ENCODE assay signal across 8 mouse cellular contexts in the genomic region with DNA sequence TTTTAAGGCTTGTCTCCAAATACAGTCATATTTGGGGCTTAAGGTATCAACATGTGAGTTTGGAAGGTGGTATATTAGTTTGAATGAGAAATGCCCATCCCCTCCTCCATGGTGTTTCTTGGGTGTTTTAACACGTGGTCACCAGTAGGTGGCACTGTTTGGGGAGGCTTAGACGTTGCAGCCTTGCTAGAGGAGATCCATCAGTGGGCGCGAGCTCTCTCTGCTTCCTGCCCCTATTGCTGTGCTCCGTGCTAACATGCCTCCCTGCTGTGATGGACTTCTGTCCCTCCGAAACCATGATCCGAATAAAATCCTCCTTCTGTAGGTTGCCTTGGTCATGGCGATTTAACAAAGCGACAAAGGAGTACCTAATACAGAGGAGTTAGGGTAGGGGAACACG.
DNase-seq lines count a peak whose midpoint lies in the region; ATAC-seq and TF ChIP-seq lines count a peak whose summit lies in the region.

No protein-coding gene starts in this region.

- no peaks in the 10 kb centered on the region for H3K79me2 ChIP-seq in heart, adult 2 months (replicated peaks; ENCODE audit: control insufficient read depth, insufficient read depth, low read length)

- H3K27ac ChIP-seq in heart, adult 2 months = no peak overlapping the region
- H3K27ac ChIP-seq in spleen, adult 2 months (ENCODE audit: insufficient read depth, low read length) = no peak overlapping the region
- no peak overlapping the region for H3K27ac ChIP-seq in forebrain, postnatal 0 days (ENCODE audit: low read depth, low read length)

- H3K4me3 ChIP-seq in heart, adult 2 months = no peak overlapping the region
- H3K4me3 ChIP-seq in spleen, adult 2 months (ENCODE audit: extremely low read depth, insufficient read depth, insufficient read length) = no peak overlapping the region
- no peak overlapping the region for H3K4me3 ChIP-seq in forebrain, postnatal 0 days (ENCODE audit: low read depth, low read length)

- no peak for DNase-seq in heart, adult 2 months
- no peak for DNase-seq in heart, postnatal 25 days (ENCODE audit: low spot score)
- DNase-seq in spleen, adult 2 months (ENCODE audit: low read depth in 1 of 2, low spot score in 2 of 2) = no peak
- DNase-seq in spleen, postnatal 4 days (ENCODE audit: low spot score in 2 of 2) = no peak
- no peak for DNase-seq in forebrain, postnatal 0 days
- peak; percentile 48 for DNase-seq in testis, postnatal 14 days (ENCODE audit: low spot score)
- DNase-seq in kidney, postnatal 25 days = no peak
- no peak for DNase-seq in layer of hippocampus, postnatal 36 days

- no peak for ATAC-seq in forebrain, postnatal 0 days

- WGBS in heart, adult 2 months = 34% methylated on average over 10 of the region's 10 CpGs
- WGBS in spleen, adult 2 months = 47% methylated on average over 10 of the region's 10 CpGs
- WGBS in forebrain, postnatal 0 days = 32% methylated on average over 10 of the region's 10 CpGs

- no peak for TF ChIP-seq POLR2A in heart, adult 2 months (IDR thresholded peaks at IDR 0.05; ENCODE audit: insufficient read depth, low read depth, low read length)
- TF ChIP-seq POLR2A in spleen, adult 2 months (IDR thresholded peaks at IDR 0.05; ENCODE audit: low read depth, low read length) = no peak

- H3K4me1 ChIP-seq in heart, adult 2 months (ENCODE audit: control insufficient read depth, insufficient read depth, low read length) = no peaks in the 10 kb centered on the region
- no peaks in the 10 kb centered on the region for H3K4me1 ChIP-seq in spleen, adult 2 months (ENCODE audit: control insufficient read depth, insufficient read depth, insufficient read length)
- H3K4me1 ChIP-seq in forebrain, postnatal 0 days (ENCODE audit: insufficient read depth) = no peaks in the 10 kb centered on the region

- no peaks in the 10 kb centered on the region for H3K9me3 ChIP-seq in forebrain, postnatal 0 days (ENCODE audit: low read length)

- H3K4me2 ChIP-seq in forebrain, postnatal 0 days (ENCODE audit: low read depth) = no peak overlapping the region

- no peaks in the 10 kb centered on the region for H3K36me3 ChIP-seq in heart, adult 2 months (ENCODE audit: control insufficient read depth, insufficient read depth, low read length)
- H3K36me3 ChIP-seq in spleen, adult 2 months (ENCODE audit: control insufficient read depth, insufficient read depth, low read length) = no peaks in the 10 kb centered on the region
- H3K36me3 ChIP-seq in forebrain, postnatal 0 days (ENCODE audit: insufficient read depth) = no peaks in the 10 kb centered on the region

- intact Hi-C loops in heart, adult 2 months (cut with DNase I) = no loop called here
- intact Hi-C loops in heart, postnatal 25 days (cut with DNase I) = no loop called here

- peak; percentile 60 for TF ChIP-seq CTCF in heart, adult 2 months (IDR thresholded peaks at IDR 0.05)
- peak; percentile 37; the same call in 1 of the 2 replicates for TF ChIP-seq CTCF in spleen, adult 2 months (IDR thresholded peaks at IDR 0.05; ENCODE audit: extremely low read depth, insufficient read depth, insufficient read length, insufficient replicate concordance)
- TF ChIP-seq CTCF in forebrain, postnatal 0 days (IDR thresholded peaks at IDR 0.05; ENCODE audit: low read depth) = peak; percentile 53

- TF ChIP-seq EP300 in heart, adult 2 months (IDR thresholded peaks at IDR 0.05; ENCODE audit: insufficient read depth, low read depth, low read length) = no peak

- H3K9ac ChIP-seq in heart, adult 2 months (ENCODE audit: low read depth, low read length) = no peak overlapping the region
- H3K9ac ChIP-seq in forebrain, postnatal 0 days = no peak overlapping the region

- no peaks in the 10 kb centered on the region for H3K27me3 ChIP-seq in heart, adult 2 months (ENCODE audit: control insufficient read depth, insufficient read depth, low read length)
- H3K27me3 ChIP-seq in spleen, adult 2 months (ENCODE audit: control insufficient read depth, insufficient read depth, low read length) = no peaks in the 10 kb centered on the region
- no peaks in the 10 kb centered on the region for H3K27me3 ChIP-seq in forebrain, postnatal 0 days (ENCODE audit: insufficient read depth, low read length)
